Mouse (Mus musculus): ENCODE results near the gene Adm2.

Gene Adm2

GRCm38 (mm10) chr15:89313359-89313758 lies 9.2 kb upstream of the Adm2 start:
- DNase-seq, result no peak

- DNase-seq, result no peak
Measured at GRCm38 (mm10) chr15:89314107-89314506, 8.4 kb upstream of the Adm2 start.

DNA sequence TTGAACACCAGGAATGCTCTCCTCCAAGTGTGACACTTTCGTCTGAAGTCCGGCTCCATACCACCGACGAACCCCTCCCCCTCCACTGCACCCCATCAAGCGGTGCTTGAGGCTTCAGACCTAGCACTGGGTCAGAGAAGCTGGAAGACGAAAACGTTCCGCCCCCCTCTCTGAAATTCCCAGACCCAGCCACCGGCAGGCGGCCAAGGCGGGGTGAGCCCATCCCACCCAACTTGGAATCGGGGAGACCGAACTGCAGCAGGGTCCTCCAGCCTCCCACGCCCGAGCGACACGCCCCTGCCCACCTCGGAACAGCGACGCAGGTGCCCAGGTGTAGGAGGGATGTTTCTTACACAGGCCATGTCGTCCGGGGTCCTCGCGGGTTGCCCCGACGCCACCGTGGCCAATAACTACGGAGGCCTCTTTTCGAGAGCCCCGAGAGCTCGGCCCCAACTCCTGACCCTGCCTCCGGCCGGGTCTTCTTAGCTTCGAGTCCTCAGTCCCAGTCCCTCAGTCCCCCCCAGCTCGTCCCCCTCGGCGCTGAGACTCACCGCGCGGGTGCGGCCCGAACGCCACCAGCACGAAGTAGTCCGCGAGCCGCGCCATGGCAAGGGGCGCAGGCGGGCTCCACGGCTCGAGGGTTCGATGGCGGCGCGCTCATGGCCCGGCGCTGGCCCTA lies 7.9 kb upstream of the Adm2 start:
- DNase-seq, result peak in 1 of 2 experiments; percentile 51

DNA sequence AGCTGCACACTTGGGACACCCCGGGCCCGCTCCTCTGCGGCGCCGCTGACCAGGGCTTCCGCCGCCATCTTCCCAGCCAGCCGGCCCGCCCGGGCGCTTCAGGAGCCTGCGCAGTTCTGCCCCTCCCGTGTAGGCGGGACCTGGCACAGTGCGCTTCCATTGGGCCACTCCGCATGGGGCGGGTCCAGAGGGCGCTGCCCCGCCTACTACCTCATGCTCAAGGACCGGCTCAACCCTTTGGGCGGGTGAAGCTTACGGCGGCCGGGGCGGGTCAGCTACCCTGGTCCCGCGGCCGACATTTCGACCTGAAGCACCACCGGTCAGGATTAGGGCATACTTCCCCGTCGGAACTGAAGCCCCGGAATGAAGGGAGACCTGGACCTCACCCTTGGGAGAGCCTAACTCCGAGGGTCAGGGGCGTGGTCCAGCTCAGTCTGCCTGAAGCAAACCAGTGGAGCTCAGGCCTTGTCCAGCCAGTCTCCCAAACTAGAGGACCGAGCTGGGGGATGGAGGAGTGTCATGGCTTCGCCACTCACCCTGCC lies 7.3 kb upstream of the Adm2 start, which contains the start of gene Sbf1:
Sbf1 (minus strand) TSS at position 122 of the 542 bp plus-strand sequence.
- peak; percentile 99 for DNase-seq

DNA sequence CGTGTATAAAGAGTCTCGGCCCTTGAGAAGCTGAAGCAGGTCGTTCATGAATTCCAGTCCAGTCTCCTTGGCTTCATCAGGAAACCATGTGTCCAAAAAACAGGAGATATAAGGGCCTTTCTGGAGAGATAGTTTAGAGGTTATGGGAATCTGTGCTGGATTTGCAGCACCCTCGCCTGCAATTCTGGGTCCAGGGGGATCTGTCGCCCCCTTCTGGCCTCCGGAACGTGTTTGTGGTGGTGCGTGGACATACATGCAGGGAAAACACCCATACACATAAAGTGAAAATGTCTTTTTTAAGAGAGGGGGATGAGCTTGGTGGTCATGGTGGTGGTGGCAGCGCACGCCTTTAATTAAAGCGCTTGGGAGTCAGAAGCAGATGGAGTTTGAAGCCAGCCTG lies 6.4 kb upstream of the Adm2 start:
- peak in 1 of 2 experiments; percentile 60 for DNase-seq

DNA sequence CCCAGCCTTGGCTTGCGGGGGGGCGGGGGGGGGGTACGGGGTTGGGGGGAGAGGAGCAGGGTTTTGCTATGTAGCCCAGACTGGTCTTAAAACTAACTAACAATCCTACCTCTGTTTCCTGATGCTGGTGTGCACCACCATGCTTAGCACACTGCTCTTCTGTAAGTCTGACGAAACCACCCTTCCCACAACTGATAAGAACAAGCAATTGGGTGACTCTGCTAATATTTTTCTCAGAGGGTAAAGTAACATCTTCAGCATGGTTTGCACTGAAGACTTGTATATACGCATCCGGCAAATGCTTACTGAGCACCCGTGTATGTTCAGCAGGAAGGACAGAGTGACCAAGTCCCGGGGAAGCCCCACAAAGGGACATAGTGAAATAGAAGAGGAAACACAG lies 1.3 kb upstream of the Adm2 start:
- DNase-seq, result no peak

DNA sequence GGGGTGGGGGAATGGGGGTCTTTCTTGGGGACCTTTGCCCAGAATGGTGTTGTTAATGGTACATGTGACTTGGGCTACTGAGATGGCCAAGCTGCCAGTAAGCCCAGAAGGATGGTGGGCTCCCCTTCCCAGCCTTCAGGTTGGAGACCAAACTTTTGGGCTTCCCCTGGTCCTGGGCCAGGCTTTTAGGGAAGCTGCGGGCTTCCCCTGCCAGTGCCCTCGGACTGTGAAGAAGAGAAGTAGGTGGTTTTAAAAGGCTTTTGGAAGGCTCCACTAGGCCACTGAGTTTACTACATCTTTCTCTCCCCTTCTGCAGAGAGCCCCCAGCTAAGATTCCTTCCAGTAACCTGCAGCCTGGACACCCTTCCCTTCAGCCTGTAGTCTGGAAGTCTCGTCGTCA lies 1.1 kb downstream of the Adm2 start:
- DNase-seq, result no peak

DNA sequence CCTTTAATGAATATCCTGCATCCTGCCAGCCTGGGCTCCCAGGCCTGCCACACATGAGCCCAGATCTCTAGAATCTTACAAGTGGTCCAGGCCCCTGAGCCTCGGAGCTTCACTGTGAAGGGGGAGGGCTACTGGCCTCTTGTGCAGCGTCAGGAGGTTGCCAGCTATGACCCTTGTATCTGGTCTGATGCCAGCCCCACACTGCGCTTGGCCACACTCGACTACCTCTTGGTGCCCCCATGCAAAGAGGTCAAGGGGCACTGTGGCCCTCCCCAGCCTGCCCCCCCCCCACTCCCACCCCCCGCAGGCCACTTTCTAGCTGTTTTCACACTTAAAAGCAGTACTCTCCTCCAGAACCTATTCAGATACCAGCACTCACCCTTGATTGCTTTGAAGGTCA lies 3.9 kb downstream of the Adm2 start:
- peak; percentile 84 to 87 for DNase-seq

- DNase-seq, result peak; percentile 80 to 91
Measured at GRCm38 (mm10) chr15:89334271-89334670, 11.8 kb downstream of the Adm2 start, which contains the start of gene Miox. Gene Miox (plus strand): TSS chr15:89334398.

DNA sequence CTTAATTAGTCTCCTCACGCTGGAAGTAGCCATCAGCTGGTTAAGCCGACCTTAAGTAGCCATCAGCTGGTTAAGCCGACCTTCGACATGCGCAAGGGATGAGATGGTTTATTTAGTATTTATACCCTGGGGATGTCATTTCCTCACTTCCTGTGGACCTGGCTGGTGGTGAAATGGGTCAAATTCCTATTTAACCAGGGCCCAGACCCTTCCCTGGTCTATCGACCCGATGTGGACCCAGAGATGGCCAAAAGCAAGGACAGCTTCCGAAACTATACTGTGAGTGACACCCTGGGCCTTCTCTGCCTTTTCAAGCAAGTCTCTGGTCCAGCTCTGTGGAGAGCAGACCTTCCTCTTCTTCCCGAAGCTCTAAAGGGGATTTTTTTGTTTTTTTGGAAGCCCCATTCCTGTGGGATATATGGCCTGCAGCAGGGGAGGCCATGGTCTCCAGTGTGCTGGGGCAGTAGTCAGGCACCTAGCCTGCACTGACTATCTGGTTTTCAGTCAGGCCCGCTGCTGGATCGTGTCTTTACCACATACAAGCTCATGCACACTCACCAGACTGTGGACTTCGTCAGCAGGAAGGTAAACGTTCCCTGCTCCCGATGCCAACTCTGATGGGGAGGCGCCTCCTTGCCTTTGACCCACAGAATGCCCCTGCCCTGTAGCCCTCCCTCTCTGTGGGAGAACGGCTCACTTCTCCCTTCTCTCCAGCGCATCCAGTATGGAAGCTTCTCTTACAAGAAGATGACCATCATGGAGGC lies 12.4 kb downstream of the Adm2 start:
- peak; percentile 42 to 59 for DNase-seq

DNA sequence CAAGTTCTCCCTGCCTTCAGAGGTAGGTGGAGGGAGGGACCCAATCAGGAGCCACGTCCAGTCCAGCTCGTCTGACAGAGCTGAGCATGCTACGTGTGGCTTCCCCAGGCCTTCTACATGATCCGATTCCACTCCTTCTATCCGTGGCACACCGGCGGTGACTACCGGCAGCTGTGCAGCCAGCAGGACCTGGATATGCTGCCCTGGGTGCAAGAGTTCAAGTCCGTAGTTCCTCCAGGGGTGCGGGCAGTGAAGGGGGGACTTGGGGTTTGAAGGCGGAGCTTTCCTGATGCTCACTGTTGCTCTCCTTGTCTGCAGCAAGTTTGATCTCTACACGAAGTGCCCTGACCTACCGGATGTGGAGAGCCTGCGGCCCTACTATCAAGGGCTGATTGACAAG lies 13.9 kb downstream of the Adm2 start:
- peak in 1 of 2 experiments; percentile 48 for DNase-seq

DNA sequence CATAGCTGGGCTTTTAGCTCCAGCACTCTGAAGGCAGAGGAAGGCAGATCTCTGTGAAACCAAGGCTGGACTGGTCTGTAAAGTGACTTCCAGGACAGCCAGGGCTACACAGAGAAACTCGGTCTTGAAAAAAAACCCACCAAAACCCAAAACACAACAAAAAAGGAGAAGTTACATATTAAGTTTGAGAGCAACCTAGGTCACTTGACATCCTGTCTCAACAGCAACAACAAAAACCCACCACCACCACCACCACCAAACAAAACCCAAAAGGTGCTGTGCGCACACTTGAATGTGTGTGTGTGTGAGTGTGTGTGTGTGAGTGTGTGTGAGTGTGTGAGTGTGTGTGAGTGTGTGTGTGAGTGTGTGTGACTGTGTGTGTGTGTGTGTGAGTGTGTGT lies 17.2 kb downstream of the Adm2 start:
- no peak for DNase-seq

DNA sequence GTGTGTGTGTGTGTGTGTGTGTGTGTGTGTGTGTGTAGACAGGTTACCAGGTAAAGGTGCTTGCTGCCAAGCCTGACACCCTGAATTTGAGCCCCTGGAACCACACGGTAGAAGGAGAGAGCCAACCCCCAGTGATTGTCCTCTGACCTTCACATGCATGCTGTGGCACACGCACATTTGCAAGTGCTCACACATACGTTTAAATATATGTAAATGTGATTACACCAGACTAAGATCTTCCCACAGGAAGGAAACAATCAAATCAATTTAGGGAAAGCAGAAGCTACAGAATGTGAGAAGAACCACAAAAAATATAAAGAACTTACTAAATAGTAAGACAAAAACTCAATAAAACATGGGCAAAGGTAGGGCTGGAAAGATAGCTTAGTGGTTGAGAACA lies 17.6 kb downstream of the Adm2 start:
- no peak for DNase-seq

- DNase-seq, result no peak
Measured at GRCm38 (mm10) chr15:89341678-89342077, 19.2 kb downstream of the Adm2 start.

- DNase-seq, result peak in 1 of 2 experiments; percentile 26
Measured at GRCm38 (mm10) chr15:89343325-89343724, 20.8 kb downstream of the Adm2 start.

GRCm38 (mm10) chr15:89350447-89350846 lies 27.9 kb downstream of the Adm2 start:
- peak in 1 of 2 experiments; percentile 25 for DNase-seq

- DNase-seq, result no peak
Measured at GRCm38 (mm10) chr15:89351302-89351701, 28.8 kb downstream of the Adm2 start.

DNA sequence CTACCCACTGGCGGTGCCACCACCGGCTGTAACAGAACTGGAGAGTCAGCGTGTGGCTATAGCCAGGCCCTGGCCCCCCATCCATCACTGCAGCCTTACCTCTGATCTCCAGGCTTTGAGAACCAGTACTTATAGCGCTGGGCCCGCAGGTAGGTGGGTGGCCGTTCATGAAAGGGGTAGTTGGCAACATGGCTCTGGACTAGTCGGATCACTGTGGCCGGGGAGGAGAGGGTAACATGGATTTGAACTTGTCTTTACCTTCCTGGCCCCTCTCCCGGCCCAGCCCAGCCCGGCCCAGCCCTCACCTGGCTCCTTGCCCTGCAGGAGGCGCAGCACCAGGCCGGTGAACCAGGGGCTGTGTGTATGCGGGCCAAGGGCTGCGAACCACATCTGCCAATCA lies 29.5 kb downstream of the Adm2 start:
- no peak for DNase-seq

GRCm38 (mm10) chr15:89352795-89353194 lies 30.3 kb downstream of the Adm2 start:
- DNase-seq, result no peak

DNA sequence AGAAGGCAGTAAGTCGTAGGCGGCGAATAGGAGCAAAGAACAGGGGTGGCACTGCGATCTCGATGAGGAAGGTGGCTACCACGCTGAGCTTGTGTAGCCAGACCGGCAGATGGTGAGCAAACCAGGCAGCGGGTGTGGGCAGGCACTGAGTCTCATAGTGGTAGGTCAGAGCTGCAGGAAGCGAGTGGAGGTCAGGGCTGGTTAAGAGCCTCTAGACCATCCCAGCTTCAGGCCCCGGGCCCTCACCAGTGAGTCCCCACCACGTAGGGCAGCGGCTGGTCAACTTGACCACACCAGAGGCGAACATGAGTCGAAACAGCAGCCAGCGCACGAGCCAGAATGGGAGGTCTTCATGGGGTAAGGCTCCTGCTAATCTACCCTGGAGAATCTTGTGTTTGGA lies 31.3 kb downstream of the Adm2 start:
- DNase-seq, result no peak

DNA sequence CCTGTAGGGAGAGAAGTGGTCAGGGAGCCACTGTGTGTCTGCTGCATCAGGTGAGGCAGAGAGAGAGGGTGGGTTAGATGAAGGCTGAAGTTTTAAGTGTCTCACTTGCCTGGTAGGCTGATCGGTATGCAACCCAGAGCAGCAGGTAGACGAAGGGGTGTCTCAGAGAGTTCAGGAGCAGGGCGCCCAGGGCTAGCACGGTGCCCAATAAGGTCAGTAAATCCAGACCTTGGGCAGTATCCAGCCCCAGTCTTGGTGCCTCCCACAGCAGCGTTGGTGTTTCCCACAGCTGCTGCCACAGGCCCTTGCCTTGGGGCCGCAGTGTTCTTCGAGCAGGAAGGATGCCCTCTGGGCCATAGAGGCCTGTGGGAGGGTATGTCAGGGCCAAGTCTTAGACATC lies 31.9 kb downstream of the Adm2 start:
- DNase-seq, result no peak

DNA sequence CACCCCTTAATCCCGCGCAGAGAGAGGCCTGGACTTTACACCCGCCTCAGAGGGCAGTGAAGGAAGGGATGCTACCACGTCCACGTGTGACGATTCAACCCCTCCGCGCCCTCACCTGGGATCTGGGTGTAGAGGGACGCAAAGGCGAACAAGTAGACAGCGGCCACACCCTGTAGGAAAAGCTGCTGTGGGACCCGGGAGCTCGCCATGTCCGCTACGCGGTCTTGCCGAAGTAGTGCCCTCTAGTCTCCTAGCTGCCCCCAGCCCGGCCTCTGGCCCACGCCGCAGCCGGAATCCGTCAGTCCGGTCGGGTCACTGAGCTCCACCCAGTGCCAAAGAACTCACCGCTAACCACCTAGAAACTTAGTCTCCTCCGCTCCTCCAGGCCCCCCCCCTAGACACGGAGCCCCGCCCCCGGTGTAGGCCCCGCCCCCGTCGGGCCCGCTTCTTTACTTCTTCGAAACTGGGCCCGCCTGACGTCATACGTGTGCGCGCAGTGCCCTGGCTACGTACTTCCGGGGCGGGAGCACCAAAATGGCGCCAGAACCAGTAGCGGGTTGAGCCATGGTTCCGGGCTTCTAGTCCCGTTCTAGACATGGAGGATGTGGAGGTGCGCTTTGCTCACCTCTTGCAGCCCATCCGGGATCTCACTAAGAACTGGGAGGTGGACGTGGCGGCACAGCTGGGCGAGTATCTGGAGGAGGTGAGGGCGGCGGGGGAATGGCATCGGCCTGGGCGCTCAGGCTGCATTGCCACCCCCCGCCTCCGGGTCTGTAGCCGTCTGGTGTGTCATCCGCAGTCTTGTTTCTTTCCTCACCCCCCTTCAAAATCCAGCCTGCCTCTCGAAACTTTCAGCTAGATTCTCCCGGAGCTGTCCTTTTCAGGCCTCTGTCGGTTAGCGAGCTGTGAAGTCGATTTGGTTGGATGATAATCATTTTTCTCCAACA lies 33.0 kb downstream of the Adm2 start, which contains the start of the genes Lmf2 and Ncaph2:
Lmf2 (minus strand) TSS at position 419 of the 947 bp plus-strand sequence.
Ncaph2 (plus strand) TSS at position 479 of the 947 bp plus-strand sequence.
- peak; percentile 96 to 99 for DNase-seq

DNA sequence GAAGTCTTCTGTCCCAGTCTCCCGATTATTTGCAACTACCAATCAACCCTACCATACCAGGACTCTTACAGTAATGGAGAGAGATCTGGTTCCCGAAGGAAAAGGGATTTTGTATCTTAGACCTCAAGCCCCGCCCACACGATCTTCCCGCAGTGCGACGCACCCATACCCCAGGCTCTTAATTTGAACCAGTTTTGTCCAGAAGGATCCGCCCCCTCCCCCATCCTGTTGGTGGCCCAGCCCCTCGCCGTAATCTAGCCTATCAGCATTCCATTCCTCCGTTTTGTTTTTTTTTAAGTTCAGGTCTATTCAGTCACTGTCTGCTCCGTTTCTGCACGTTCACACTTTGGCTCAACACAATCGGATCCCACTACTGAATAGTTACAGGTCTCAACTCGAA lies 33.9 kb downstream of the Adm2 start:
- peak; percentile 76 to 82 for DNase-seq

Measured in kidney, postnatal 36 days (tissue).